Mouse (Mus musculus) ES-Bruce4 (cell line): ENCODE data around the gene Gm9732. TPM values are rescaled to one million over a fixed set of nuclear protein-coding genes. Genes with fewer than 3 reads are reported as not detected.
"Not testable (repeated sequence)": the region's sequence is repeated elsewhere in the genome, so short reads cannot be mapped to it uniquely, and the experiment has no call there.

ENCODE experiments used
- H3K27ac ChIP-seq: 2 replicates; pipeline ENCODE4 v1.5.1; 2012; ENCODE audit warnings: low read length, inconsistent platforms; ENCODE audit not compliant: insufficient read depth
- H3K27me3 ChIP-seq: 2 replicates; pipeline ENCODE4 v1.6.1; 2012; ENCODE audit warnings: mild to moderate bottlenecking, low read length, inconsistent platforms; ENCODE audit not compliant: control insufficient read depth, poor library complexity, insufficient read depth, severe bottlenecking
- H3K36me3 ChIP-seq: 2 replicates; pipeline ENCODE4 v1.6.1; 2012; ENCODE audit warnings: inconsistent platforms, mild to moderate bottlenecking, low read length, moderate library complexity; ENCODE audit not compliant: control insufficient read depth, poor library complexity, insufficient read depth, severe bottlenecking
- H3K4me1 ChIP-seq: one replicate; pipeline ENCODE4 v1.8.1; 2011; ENCODE audit warnings: low read length; ENCODE audit not compliant: control insufficient read depth, insufficient read depth
- H3K4me3 ChIP-seq: 2 replicates; pipeline ENCODE4 v1.5.1; 2011; ENCODE audit warnings: low read depth, mild to moderate bottlenecking, low read length
- H3K9ac ChIP-seq: 2 replicates; pipeline ENCODE4 v1.6.1; 2012; ENCODE audit warnings: low read depth, mild to moderate bottlenecking, inconsistent platforms; ENCODE audit not compliant: poor library complexity, severe bottlenecking
- H3K9me3 ChIP-seq: replicated peaks from 2 replicates; pipeline ENCODE4 v1.6.1; 2012; ENCODE audit warnings: mild to moderate bottlenecking, low read length, inconsistent platforms; ENCODE audit not compliant: control insufficient read depth, poor library complexity, insufficient read depth, severe bottlenecking
- polyA plus RNA-seq: library from polyadenylated mRNA; stranded (reverse); fragments of >200 nt; gene quantifications from 2 replicates; pipeline ENCODE4 v1.2.4, GENCODE M21; 2011; ENCODE audit warnings: low read depth; ENCODE audit not compliant: missing spikeins, insufficient read depth, insufficient read length

The Gm9732 gene
- polyA plus RNA-seq, 1 experiment, result 0.60 TPM

DNA sequence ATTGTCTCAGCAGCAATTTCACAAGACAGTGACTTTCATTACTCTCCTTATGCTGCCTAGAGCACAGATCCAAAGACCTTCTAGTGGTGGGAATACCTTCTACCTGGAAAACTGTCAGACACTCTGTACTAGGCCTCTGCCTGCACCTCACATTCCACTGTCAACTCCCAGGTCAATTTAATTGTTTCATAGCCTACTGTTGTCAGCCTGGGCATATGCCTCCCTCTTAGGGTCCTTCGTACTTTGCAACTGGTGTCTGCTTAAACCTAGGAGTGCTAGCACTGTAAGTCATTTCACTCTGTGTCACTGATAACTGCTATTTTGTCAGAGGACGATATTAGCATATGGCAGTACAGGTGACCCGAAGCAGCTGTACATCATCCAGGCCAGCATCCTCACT is 5.6 kb upstream of the Gm9732 start:
- H3K36me3 ChIP-seq, H3K9me3 ChIP-seq, H3K27ac ChIP-seq, H3K27me3 ChIP-seq, H3K4me3 ChIP-seq, H3K9ac ChIP-seq, H3K4me1 ChIP-seq: not testable (repeated sequence)

DNA sequence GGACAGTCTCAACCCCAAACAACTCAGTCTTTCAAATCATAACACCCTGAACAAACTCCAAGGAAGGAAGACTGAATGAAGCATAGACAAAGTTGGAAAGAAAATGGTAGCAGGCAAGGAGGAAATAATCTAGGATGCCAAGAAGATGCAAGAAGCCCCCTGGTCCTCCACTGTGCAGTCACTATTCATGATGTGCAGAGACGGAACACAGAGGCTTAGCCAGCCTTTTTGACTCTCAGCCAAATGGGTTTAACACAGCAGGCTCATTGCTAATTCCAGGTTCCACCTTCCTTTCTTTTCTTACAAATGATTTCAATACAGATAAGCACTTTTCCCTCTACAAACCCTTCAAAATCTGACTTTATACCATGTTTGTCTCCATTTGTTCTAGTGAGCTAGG is 1.7 kb upstream of the Gm9732 start:
- not testable (repeated sequence) for H3K4me1 ChIP-seq, H3K36me3 ChIP-seq, H3K4me3 ChIP-seq

DNA sequence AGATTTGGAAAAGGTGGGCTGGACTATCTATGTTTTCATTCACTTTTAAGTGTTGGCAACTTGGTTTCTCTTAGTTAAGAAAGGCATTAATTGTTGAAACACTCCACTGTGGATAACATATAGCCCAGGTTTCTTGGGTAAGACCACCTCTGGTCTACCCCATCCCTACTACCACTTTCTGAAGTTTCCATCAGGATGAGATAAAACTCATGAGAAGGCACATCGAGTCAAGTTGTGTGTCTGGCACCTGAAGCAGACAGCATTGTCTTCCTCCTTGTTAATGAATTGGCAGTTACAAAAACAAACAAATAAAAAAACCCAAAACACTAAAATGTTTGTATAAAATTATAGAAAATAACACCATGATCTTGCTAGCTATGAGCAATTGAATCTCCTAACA is 916 bp downstream of the Gm9732 start:
- not testable (repeated sequence) for H3K27me3 ChIP-seq, H3K27ac ChIP-seq, H3K36me3 ChIP-seq, H3K9ac ChIP-seq, H3K9me3 ChIP-seq, H3K4me1 ChIP-seq, H3K4me3 ChIP-seq

More for the DNA sequence above, 1.7 kb upstream of the Gm9732 start:
- H3K9me3 ChIP-seq, H3K27me3 ChIP-seq, H3K9ac ChIP-seq, H3K27ac ChIP-seq: not testable (repeated sequence)

DNA sequence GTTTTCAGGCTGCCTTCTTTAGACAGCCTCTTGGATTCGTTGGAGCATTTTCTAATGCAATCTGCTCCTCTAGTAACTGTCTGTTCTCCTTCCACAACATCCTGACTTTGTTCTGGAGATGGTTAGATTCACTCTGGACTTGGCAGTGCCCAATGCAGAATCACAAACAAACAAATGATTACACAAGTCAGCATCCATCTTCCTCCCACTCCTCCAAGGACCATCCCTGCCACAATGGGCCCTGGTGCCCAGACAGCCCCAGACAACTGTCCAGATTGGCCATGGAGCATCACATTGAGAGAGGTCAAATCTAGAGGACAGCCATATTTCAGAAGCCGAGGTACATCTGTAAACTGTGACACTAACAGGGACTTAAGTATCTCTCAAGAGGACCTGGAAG is 2.6 kb downstream of the Gm9732 start:
- H3K4me3 ChIP-seq, H3K9ac ChIP-seq, H3K4me1 ChIP-seq, H3K27ac ChIP-seq, H3K9me3 ChIP-seq, H3K27me3 ChIP-seq, H3K36me3 ChIP-seq: not testable (repeated sequence)

DNA sequence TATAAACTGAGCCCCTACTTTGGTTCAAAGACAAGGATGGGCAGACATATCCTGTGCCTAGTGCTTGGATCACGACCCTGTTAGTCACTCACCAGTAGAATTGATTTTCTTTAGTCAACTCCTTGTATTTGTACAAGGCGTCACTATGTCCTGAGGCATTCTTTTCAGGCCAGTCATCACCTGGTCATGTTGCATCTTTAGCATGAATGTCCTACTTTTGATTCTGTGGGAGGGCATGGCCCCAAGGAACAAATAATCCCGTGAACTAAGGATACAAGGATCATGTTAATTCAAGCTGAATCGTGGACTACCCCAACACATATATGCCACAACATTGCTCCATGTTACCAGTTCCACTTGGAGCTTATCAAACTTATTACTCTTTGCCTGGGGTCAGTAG is 3.3 kb downstream of the Gm9732 start:
- H3K9me3 ChIP-seq, H3K4me1 ChIP-seq, H3K27me3 ChIP-seq, H3K27ac ChIP-seq, H3K9ac ChIP-seq, H3K36me3 ChIP-seq, H3K4me3 ChIP-seq: not testable (repeated sequence)

DNA sequence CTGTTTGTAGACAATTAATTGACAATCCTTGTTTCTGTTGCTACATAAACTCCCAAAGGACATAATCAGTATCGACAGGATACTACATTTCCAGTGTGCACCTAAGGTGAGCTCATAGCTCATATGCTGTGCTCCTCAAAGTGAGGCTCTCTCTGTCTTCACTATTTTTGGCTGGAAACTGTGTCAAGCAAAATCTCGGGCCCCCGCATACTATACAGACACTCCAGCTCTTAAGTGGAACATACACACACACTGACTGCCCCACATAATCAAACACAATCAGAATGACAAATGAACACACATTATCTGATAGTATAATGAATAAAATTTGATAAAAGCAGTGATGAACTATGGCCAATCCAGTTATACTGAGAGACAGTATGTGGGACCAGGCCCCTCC is 3.8 kb downstream of the Gm9732 start:
- not testable (repeated sequence) for H3K36me3 ChIP-seq, H3K4me1 ChIP-seq, H3K9ac ChIP-seq, H3K27ac ChIP-seq, H3K4me3 ChIP-seq, H3K9me3 ChIP-seq, H3K27me3 ChIP-seq

DNA sequence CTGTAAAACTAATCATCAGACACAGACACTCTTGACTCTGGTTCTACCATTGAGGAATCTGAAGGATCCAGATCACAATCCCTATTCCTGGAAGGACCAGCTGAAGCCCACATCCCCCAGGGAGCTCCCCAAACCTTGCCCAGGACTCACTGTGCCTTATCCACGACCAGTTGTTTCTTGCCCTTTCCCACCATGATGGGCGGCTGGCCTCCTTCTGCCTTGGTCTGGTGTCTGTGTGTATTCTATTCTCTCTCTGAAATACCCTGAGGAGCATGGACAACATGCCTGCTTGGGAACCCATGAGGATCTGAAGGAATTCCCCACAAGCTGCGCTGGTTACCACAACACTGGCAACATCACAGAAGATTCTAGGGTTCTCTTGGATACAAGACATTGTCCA is 18.7 kb downstream of the Gm9732 start, which contains the start of gene Gm8127:
Gene Gm8127, minus strand, starts transcription at position 330 of the 400 bp plus-strand sequence.
- H3K27ac ChIP-seq, H3K9me3 ChIP-seq, H3K4me3 ChIP-seq, H3K36me3 ChIP-seq, H3K27me3 ChIP-seq, H3K9ac ChIP-seq, H3K4me1 ChIP-seq: not testable (repeated sequence)

DNA sequence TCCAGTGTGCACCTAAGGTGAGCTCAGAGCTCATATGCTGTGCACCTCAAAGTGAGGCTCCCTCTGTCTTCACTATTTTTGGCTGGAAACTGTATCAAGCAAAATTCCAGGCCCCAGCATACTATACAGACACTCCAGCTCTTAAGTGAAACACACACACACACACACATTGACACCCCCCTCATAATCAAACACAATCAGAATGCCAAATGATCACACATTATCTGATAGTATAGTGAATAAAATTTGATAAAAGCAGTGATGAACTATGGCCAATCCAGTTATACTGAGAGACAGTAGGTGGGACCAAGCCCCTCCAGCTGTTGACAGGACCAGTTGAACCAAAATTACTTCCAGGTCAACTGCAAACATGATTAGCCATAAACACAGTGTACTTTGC is 44.7 kb downstream of the Gm9732 start:
- not testable (repeated sequence) for H3K4me1 ChIP-seq, H3K9me3 ChIP-seq, H3K27me3 ChIP-seq, H3K27ac ChIP-seq, H3K4me3 ChIP-seq, H3K9ac ChIP-seq, H3K36me3 ChIP-seq

DNA sequence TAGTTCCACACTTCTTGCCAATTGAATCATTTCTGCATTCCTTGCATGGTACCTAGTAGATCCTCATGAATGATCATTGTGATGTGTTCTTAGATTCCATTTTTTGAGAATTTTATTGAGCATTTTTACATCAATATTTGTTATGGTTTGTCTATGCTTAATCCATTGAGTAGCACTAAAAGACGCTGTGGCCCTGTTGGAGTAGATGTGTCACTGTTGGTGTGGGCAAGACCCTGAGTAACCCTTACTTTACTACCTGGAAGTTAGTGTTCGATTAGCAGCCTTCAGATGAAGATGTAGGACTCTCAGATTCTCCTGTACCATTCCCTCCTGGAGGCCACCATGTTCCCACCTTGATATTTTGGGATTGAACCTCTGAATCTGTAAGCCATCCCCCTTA is 53.8 kb downstream of the Gm9732 start:
- H3K9me3 ChIP-seq, H3K36me3 ChIP-seq, H3K4me3 ChIP-seq, H3K4me1 ChIP-seq, H3K27me3 ChIP-seq, H3K9ac ChIP-seq, H3K27ac ChIP-seq: not testable (repeated sequence)

DNA sequence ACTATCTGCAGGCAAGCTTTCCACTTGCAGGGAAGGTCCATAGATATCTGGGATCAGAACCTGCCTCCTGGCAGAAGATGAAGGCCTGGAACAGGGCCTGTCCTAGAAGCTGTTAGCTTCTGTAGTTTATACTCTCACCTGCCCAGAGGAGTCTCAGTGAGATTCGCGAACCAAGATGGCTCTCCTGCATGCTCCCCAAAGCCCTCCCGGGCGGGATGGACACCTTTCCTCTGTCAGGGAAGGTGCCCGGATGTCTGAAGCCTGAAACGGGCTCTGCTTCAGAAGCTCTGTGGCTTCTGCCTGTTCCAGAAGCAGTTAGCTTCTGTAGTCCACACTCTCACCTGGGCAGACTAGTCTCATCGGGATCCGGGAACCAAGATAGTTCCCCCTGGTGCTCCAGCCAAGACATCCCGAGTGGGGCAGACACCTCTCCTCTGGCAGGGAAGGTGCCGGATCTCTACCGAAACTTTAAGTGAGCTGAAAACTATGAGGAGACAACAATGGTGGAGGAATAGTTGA is 56.6 kb downstream of the Gm9732 start:
- H3K4me3 ChIP-seq, H3K36me3 ChIP-seq, H3K4me1 ChIP-seq, H3K27ac ChIP-seq, H3K27me3 ChIP-seq, H3K9me3 ChIP-seq, H3K9ac ChIP-seq: not testable (repeated sequence)
